Mouse (Mus musculus) spleen, postnatal 14 days (tissue): ENCODE data around the gene Srek1.

Experiments
- DNase-seq, 2 experiments: peaks; one replicate each; pipeline ENCODE4 v3.0.0; 2021 to 2022; ENCODE audit warnings: low spot score in 2 of 2

Srek1 gene

DNA sequence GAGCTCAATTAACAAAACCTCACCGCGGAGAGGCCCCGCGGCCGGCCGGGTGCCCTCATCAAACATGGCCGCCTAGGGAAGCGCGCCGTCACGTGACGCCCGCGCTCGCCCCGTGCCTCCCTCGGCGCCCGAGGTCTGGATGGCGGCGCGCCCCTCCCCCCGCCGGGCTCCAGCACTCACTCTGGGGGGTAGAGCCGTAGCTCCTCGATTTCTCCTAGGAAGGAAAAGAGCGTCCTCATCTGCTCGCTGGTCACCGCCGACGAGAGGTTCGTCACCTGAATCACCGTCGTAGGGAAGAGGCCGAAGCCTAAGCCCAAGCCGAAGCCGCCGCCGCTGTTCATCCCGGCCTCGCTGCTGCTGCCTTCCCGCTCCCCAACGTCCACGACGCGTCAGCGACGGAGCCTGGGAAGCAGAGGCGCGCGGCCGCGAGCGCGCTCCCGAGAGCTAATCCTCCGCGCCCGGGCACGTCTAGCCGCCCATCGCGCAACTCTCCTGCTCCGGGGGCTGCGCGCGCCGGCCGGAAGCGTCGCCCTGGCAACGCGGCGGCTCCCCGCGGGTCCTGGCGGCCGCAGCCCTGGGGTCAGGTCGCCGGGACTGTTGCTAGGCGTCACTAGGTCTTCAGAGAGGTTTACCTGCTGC, at the start of gene Srek1:
Gene Srek1 (minus strand): TSS at position 490 of the 639 bp plus-strand sequence.
- peak; percentile 74 to 86 for DNase-seq

DNA sequence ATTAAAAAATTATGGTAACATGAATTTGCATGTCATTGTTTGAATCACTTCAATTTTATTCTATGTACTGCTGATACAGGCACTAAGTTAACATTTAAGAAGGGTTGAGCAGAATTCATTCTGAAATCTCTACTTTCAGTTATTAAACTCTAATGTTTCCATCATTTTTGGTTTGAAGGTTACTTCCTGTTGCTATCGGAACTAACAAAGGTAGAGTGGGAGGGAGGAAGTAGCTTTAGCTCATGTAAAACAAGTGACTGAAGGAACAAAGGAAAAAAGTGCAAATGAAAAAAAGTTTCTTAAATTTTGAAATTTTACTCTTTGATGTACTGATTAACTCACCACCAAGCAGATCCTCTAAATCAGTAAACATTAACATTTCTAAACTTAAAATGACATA, 47.9 kb upstream of the Srek1 start:
- DNase-seq: no peak

DNA sequence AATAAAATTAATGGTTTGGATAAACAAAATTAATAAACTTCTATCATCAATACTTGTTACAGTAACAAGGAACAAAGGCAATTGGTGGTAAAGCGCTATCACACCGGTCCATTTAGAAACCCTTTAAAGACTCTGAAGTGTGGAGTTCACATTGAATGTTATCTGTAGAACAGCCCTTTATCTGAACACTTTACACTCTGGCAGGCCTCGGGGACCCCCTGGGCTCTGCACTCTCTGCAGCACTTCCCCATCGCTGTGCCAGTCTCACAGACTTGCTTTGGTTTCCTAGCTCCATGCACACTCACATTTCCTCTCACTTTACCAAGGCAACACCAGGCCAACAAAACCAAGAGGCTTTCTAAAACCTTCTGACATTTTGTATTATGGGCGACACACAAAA, 45.0 kb upstream of the Srek1 start:
- no peak for DNase-seq

DNA sequence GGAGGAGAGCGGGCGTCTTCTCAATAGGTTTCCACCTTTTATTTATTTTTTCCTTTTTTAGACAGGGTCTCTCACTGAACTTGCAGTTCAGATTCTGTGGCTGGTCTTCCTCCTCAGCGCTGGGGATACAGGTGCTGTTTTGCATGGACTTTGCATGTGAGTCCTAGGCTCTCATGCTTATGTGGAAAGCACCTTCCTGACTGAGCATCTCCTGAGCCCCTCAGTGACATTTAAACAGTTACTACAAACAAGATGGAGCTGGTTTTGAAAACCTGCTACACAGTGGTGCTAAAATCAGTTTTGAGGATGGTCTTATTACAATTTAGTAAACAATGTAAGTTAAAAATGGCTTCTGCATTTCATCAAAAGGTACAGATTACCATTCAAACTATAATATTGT, 43.5 kb upstream of the Srek1 start:
- no peak for DNase-seq

DNA sequence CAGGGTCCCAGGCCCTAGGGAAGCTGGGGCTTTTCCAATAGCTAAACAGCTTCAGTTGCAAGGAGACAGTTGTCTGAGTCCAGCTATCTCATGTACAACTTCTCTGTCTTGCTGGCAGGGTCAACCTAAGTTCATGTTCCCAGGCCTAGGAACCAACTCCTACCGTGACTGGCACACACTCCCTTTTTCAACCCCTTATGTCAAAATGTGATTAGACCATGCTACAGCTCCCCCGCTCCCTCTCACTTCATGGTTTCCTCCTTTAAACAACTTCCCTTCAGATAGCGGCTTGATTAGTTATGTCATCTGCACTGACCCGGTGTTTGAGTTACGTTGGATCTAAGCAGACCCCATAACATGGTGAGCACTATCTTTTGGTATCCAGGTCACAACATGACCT, 33.1 kb upstream of the Srek1 start:
- no peak for DNase-seq

DNA sequence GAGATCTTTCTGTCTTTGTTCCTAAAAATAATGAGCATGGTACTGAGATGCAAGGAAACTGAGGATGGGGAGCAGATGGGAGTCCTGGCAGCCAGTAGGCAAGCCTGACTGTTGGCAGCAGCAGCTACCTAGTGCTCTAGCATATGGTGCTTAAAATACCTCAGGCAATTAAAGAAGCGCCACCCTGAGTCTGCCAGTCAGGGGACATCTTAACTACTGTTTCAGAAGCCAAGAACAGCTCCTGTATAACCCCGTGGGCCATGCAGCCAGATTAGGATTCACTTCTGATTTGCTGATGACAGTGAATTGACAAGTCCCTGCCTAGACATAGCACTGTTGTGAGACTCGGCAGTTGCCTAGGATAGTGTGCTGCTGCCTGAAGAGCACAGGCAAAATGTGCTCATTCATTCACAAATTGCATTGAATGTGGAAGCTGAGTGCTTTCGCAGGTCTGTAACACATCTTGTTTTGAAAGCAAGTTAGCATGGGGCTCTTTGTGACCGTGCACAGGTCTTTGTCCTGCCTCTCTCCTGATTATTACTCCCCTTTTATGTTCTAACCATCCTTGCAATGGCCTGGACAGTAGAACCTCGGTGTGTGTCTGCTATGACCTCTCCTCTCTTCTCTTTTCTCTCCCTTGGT, 31.9 kb upstream of the Srek1 start:
- no peak for DNase-seq

DNA sequence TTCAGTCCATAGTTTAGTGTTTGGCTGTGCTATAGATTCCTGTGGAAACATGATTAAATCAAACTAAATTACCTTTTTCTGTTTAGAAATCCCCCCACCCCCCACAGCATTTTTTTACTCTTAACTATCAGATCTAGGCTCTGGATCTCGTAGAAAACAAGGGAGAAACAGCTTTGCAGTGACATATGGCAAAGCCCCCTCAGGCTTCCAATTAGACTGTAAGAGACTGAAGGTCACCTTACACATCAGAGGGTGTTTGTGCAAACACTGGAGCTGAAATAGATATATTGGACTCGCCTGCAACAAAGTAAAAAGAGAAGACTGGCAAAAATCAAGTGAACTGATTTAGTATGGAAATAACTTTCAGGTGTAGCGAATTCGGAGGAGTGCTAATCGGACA, 29.3 kb upstream of the Srek1 start:
- no peak for DNase-seq

DNA sequence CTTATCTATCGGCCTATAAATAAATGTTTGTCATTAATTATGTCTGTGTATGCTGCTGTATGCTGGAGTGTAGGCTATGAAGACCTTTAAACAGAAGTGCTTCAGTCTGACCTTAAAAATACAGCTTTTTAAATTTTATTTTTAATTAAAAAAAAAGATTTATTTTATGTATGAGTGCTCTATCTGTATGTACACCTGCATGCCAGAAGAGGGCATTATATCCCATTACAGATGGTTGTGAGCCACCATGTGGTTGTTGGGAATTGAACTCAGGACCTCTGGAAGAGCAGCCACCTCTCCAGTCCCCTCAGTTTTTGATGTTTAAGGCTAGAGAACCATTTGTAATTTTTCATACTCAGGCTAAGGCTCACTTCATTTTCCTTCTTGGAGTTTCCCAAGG, 26.6 kb upstream of the Srek1 start:
- no peak for DNase-seq

DNA sequence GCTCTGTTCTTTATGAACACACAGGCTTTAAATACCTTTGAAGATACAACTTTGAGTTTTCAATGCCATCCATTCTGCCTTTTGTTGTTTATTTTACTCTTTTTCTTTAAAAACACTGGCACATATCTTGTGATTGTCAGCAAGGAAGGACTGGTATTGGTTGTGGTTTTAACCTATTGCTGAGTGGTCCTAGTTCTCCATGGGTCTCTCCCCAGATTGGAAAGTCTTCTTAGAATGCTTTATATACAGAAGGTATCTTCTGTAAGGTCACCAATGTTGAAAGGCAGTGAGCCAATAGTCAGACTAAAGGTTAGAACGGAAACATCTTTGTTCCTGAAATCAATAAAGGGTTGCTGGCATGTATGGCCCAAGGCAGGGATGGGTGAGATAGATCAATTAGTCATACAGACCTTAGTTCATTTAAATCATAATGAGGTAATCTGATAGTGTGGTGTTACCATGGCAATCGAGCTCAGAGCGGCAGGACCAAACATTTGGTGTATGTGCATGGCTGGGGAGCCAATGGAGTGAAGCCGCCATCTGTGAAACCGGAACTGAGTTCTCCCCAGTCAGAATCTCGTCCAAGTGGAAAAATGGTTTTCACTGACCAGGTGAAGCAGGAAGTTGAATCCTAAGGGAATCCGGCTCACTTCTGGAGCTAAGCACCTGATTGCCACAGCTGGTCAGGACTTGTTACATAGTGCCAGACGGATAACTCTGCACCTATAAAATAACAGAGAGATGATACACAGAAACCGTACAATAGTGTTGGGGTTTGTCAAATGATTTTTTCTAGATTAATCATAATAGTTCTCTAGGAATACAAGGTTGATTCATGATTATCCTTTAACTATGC, 20.5 kb upstream of the Srek1 start:
- no peak for DNase-seq

DNA sequence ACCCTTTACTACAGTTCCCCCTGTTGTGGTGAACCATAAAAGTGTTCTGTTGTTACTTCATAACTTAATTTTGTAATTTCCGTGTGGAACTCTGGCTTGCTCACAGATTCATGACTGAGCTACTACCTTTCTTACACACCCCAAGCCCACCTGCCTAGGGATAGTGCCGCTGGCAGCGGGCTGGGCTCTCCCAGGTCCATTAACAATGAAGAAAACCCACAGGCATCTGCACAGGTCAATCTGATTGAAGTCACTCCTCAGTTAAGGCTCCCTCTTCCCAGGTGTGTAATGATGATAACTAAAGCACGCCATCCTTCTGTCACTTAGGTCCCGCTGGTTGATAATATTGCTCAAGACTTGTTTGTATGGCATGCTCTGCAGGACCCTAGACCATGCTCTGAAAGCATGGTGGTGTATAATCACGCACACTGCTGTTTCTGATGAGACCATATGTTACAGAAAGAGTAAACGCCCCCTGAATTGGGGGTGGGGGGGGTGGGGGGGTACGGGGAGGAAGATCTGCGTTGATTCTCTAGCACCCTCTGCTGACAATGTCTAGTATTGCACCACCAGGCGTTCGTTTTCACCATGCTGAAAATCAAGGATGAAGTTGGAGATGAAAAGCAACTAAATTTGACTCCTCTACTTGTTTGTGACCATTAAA, 5.6 kb upstream of the Srek1 start:
- peak in 1 of 2 experiments; percentile 15 for DNase-seq

DNA sequence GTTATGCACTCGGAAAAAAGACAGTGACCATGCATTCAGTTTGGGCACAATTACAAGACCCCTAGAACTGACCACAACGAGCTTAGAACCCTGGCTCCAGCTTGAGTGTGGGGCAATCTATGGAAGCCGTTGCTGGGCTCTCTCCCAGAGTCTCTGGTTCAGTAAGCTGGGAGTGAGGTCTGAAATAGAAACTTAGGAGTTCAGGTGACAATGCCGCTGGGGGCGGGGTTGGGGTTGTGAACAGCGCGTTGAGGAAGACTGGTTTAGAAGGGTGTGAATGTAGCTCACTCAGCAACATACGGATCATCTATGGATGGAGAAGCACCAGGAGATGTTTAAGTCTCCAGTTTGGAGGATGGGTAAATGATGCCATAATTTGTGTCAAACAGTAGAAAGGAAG, 2.7 kb upstream of the Srek1 start:
- DNase-seq: no peak

DNA sequence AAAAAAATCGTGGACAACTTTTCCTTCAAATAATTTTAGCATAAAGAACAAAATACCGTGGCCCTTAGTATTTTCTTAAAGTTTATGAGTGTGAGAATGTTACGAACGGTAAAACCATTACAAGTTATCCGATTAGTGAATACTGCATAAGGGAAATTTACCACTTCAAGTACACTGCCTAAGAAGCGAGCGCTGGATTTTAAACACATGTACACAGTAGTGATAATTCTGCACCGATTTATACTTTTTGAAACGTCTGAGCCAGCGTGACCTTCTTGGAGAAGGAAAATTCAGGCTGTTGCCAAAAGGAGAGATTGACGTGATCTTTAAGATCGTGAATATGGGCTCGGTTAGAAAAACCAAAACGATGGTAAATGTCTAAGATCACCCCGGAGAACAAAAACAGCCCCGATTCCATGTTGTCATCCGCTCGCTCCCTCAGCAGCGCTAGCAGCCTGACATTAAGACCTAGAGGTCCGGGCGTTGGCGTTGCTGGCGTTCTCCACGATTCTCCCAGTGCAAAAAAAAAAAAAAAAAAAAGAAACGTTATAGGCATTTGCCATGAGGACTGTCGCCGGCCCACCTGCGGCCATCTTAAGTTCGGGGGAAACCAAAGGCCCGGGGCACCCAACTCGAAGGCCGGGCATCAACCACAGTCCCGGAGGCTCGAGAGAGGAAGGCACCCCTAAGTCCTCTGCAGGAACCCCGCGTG, 845 bp downstream of the Srek1 start:
- DNase-seq: no peak

DNA sequence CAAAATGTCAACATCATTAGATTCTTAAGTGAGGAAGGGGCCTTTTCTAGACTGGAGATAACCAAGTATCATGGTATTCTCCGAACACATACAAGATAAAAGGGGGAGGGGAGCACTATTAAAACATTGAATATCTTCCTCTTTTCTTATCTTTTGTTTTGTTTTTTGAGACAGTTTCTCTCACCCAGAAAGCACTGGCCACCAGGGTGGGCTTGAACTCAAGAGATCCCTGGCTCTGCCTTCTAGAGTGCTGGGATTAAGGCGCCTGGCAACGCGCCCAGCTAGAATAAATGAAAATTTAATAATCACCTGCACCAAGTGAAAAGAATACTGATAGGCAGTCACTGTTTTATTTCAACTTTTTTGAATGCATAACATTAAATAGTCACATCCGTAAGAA, 1.5 kb downstream of the Srek1 start:
- DNase-seq: no peak

DNA sequence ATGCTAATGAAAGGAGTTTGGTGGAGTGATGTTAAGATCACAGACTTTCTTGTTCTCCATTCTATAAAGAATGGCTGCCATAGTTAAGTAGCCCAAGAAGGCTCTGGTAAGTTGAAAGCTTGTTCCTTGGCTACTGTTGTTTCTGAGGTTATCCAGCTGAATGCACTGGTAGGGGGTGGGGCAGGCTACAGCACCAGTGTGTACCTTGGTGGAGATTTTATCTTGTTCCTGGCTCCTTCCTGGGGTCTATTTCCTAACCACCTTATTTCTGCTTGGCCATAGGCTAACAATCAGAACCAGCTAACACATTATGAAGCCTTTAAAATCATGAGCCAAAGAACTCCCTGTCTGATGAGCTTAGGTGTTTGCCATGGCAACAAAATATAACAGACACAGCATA, 3.6 kb downstream of the Srek1 start:
- no peak for DNase-seq

DNA sequence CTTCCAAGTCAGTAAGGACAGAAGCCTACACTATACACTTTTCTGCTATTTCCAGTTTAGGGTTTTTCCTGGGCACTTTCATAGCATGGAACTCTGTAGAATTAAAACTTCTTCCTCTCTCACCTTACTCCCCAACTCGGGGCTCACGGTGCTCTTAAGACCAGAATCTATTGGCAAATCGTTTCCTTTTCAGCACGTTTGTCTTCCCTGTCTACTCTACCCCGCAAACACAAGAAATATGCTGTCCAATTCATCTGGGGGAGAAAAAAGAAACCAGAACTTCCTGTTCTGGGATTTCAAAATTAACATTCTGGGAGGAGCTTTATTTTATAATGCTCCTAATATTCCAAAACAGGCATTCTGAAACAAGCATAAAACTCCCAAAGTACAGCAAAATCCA, 6.5 kb downstream of the Srek1 start:
- DNase-seq: no peak

DNA sequence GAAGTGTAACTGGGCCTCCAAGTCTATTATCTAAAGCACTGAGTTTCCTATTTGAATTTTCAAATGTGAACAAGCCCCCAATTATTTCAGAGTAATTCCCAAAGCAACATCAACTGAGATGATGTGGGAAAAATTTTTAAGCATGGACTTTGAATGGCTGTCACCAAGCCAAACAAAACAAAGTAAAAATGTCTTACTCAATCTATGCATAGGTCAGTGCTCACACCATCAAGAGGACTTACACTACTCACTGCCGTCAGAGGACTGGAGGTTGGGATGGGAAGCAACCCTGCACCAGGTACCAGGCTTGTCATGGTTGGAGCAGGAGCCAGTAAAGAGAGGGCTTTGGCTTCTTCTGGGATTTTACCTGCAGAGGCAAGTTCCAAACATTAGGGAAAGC, 10.8 kb downstream of the Srek1 start:
- no peak for DNase-seq

DNA sequence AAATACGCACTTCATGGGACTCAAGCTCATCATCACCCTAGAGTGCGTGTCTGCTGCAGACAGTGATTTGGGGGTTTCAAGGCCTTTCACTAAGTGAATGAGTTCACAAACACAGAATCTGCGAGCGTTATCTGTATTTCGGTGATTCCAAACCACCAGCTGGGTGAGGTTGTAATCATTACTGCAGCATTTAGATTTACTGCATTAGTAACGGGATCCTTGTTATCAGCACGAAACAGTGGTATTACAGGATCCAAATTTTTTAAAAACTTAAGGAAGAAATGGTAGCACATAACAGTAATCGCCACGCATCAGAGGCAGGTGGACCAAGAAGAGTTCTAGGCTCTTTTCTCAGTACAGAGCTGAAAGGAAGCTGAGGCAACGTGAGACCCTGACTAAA, 12.4 kb downstream of the Srek1 start:
- DNase-seq: no peak

DNA sequence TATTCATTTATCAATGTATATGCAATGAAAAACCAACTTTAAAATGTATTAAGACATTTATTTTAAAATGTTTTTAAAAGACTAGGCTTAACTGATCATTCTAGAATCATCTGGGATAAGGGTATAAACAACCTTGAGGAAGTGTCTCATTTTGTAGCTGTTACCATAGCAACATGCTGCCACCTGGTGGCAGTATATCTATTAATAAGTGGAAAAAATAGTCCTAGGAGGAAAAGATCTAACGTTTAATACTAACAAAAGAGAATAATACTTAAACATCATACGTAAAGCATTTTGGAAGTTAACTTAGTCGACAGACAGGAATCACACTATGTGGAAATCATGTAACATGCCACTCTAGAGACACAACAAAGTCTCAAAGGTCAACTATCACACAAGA, 23.0 kb downstream of the Srek1 start:
- DNase-seq: no peak

DNA sequence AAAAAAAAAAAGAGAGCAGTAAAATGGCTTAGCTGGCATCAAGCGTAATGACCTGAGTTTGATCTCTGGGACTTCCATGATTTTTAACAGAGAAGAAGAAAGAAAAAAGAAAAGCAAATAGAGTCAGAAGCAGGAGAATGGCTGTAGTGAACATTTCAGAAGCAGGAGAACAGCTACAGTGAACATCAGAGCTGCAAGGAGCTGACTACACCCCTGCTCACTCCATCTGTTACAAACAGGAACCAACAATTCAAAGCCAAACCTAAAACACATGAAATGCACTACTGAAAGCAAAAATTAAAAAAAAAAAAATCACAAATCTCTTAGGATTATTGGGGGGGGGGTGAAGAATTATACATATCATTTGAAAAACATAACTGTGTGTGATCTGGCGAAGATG, 28.7 kb downstream of the Srek1 start:
- DNase-seq: no peak

DNA sequence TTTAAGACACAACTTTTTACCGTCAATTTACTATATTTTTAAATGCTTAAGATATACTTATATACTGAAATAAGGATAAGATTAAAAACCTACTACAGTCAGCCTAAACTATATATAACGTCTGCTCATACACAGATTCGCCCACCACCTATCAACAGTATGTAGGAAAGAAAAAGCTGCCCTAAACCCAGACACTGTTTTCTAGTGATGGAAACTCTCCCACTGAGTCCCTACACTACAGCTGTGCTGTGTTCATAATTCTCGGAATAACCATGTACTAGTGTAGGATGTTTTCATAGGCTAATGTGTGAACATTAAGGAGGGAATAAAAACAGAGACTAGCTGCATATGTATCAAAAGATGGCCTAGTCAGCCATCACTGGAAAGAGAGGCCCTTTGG, 29.2 kb downstream of the Srek1 start:
- DNase-seq: no peak

DNA sequence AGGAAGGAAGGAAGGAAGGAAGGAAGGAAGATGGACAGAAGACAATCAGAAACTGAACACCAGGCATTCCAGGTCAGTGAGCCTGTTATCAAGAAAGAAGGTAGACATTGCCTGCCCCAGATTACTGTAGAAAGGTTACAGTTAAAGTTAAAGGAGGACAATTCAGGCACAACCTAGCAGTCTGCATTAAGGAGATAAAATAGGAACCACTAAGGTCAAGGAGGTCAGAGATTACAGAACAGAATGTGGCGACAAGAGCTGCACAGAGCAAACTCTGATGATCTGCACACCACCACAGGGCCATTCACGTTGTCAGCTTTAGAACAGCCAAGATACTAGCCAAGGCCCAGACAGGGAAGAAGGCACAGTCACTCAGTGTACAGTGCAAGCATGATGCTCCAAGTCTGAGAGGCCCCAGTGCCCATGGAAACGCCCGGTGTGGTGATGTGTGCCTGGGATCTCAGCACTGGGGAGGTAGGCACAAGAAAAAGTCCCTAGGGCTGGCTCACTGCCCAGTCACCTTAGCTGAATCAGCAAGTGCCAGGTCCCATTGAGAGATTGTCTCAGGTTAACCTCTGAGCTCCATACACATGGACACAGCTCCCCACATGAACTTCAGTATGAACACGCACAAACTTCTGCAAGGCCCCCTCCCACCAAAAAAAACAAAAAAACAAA, 38.9 kb downstream of the Srek1 start:
- no peak for DNase-seq
